Mouse (Mus musculus) embryonic fibroblast, embryonic 13.5 days (primary cell): Measurements from ENCODE around the gene Mars2. TPM values are rescaled to one million over a fixed set of nuclear protein-coding genes. Genes with fewer than 3 reads are reported as not detected.

Experiments
- H3K27ac ChIP-seq: 2 replicates; pipeline ENCODE4 v1.5.1; 2012; ENCODE audit warnings: low read length, control low read depth, inconsistent platforms; ENCODE audit not compliant: insufficient read depth
- H3K4me1 ChIP-seq: 2 replicates; pipeline ENCODE4 v1.6.1; 2011; ENCODE audit warnings: low read length; ENCODE audit not compliant: control insufficient read depth, insufficient read depth
- H3K4me3 ChIP-seq: 2 replicates; pipeline ENCODE4 v1.5.1; 2011; ENCODE audit warnings: mild to moderate bottlenecking, control low read depth, low read length; ENCODE audit not compliant: insufficient read depth
- CTCF ChIP-seq: IDR thresholded peaks from 2 replicates; pipeline ENCODE4 v1.5.1; 2011; ENCODE audit warnings: mild to moderate bottlenecking, control low read depth, low read length, moderate library complexity, borderline replicate concordance; ENCODE audit not compliant: insufficient read depth
- POLR2A ChIP-seq: IDR thresholded peaks from 2 replicates; pipeline ENCODE4 v1.6.1; 2011; ENCODE audit warnings: low read depth, mild to moderate bottlenecking, control low read depth, low read length, moderate library complexity
- polyA plus RNA-seq: library from polyadenylated mRNA; stranded (reverse); fragments of >200 nt; gene quantifications from 2 replicates; pipeline ENCODE4 v1.2.4, GENCODE M21; 2011; ENCODE audit warnings: low read depth; ENCODE audit not compliant: missing spikeins, insufficient read length

Gene Mars2
- polyA plus RNA-seq, 1 experiment: 3.4 TPM

DNA sequence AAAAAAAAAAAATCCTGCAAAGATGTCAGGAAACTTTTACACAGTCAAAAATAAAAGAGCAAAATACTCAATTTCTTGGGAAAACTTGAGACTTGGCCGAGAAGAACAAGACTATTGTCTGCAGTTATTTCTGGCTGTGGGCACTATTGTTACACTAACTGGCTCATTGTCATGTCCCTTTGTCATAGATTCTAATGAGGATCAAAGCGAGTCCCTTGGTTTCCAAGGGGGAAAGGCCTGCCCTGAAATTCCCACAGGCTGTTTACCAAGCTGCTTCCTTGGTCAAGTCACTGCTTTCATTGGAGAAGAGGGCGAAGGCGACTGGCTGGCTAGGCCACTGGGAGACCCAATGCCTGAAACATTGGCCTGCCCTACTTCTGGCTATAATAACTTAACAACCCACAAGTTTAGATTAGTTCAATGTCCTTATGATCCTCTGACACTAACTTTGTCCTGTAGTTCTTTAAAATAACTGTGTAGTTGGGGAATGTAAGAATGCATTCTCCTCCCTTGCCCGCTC lies 31.1 kb upstream of the Mars2 start:
- TF ChIP-seq CTCF (no peak), POLR2A (no peak)
- H3K4me1 ChIP-seq: peaks cover 6% of the 10 kb centered on the region; the same call in 1 of the 2 replicates
- H3K4me3 ChIP-seq: no peak overlapping the region
- H3K27ac ChIP-seq: no peak overlapping the region

DNA sequence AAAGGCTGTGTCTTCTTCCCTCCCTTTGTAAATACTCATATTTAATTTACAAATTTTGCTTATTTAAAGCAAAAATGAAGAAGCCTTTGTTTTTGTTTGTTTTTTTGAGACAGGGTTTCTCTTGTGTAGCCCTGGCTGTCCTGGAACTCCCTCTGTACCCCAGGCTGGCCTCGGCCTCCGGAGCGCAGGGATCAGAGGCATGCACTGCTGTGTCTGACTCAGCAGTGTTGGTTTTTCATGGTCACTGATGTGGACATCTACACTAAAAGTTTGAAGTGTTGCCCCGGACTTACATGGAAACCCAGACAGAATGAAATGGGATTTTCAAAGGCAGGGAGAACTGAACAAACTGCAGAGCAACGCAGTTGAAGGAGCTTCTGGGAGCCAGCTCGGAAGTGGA lies 29.4 kb upstream of the Mars2 start:
- Histone ChIP-seq H3K4me3 (no peak overlapping the region), H3K27ac (no peak overlapping the region), H3K4me1 (0 out of 2 replicates have a peak, but pooled peaks cover under 1% of the 10 kb centered on the region)
- TF ChIP-seq POLR2A (no peak), CTCF (no peak)

DNA sequence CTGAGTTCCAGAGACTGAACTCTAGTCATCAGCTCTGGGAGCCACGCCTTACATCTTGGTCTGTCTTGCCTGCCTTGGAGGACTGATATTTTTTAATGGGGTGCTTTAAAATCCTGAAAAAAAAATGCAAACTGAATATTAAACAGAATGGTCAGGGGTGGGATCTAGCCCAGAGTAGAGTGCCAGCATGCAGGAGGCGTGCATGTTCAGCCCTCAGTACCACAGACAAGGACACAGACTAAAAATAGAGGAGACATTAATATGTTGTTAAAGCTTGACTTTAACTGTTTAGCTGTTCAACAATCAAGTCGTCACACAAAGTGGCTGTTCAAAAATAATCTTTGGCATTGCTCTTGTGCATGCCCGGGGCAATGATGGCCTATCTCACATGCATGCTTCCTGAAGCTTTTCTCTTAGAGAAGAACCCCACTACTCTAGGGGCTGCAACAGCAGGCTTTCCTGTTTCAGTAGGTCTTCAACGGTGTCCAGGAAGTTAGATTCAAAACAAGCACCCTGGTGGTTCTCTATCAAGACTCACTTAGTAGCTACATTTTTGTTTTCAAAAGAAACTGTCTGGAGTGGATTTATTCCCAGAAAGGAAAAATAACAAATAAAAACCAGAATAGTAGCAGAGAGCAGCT lies 28.4 kb upstream of the Mars2 start:
- H3K4me1 ChIP-seq: no peaks in the 10 kb centered on the region
- no peak overlapping the region for H3K27ac ChIP-seq
- H3K4me3 ChIP-seq: no peak overlapping the region
- no peak for TF ChIP-seq POLR2A
- no peak for TF ChIP-seq CTCF

DNA sequence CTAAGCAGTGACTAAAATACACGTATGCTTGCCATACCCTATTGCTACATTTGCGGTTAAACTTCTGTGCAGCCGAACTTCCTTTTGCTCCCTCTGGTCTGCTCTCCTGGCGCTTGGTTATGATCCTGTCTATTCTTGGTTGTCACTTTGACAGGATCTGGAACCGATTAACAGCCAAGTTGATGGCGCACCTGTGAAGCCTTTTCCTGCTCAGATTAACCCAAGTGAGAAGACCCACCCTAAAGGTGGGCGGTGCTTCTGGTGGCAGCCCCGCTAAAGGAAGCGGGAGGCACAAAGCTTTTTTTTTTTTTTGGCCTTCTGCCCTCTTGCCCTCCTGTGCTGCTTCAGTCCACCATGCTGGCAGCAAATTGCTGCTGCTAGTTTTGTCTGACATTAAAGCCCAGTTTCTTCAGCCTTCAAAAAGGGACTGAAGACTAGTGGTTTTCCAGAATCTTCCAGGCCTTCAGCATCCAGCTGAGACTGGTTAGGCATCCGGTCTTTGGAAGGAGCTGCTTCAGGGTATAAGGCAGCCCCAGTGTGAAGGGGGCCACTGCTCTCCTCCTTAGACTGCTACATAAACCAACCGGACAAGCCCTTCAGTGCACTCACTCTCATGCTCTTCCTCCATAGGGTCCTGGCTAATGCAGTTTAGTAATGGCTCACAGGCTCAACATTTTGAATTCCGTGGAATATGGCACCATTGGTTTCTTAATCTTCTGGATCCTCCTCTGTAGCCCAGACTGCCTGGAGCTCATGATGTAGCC lies 26.6 kb upstream of the Mars2 start:
- H3K27ac ChIP-seq: no peak overlapping the region
- H3K4me3 ChIP-seq: no peak overlapping the region
- TF ChIP-seq CTCF (no peak), POLR2A (no peak)

DNA sequence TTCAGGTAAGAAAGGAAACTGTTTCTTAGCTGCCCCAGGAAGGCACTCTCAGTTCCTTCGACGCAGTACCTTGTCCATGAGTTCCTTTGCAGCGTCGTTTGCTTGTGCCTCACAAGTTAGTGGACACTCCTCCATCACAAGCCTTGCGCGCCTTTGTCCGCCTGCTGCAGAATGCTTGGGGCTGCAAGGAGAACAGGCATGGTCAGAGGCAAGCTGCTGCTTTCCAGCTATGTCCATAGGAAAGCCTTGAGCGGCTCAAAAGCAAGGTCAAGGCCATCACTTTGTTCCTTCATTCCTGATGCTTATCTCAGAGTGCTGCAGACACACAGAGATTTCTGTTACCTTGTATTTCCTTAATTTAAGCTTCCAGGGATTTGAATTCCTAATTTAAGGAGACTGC lies 25.9 kb upstream of the Mars2 start:
- H3K27ac ChIP-seq: no peak overlapping the region
- H3K4me1 ChIP-seq: no peaks in the 10 kb centered on the region; the same call in 1 of the 2 replicates
- TF ChIP-seq POLR2A (no peak), CTCF (no peak)
- H3K4me3 ChIP-seq: no peak overlapping the region

More for the DNA sequence above, 26.6 kb upstream of the Mars2 start:
- H3K4me1 ChIP-seq: no peaks in the 10 kb centered on the region; the same call in 1 of the 2 replicates

DNA sequence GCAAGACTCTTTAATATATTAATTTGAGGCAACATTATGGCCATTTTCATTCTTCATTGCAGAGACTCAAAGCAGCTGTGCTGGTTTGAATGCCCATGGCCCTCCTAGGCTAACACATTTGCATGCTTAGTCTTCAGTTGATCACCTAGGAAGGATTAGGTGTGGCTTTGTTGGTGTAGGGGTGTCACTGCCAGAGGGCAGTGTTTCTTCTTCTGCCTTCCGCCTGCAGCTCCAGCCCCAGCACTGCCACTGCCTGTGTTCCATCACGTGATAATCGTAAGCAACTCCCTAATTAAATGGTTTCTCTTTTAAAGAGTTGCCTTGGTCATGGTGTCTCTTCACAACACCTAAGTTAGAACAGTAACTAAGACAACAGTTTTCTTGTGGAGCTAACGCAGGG lies 24.2 kb upstream of the Mars2 start:
- H3K27ac ChIP-seq: no peak overlapping the region
- H3K4me1 ChIP-seq: no peaks in the 10 kb centered on the region; the same call in 1 of the 2 replicates
- TF ChIP-seq POLR2A: no peak
- no peak for TF ChIP-seq CTCF
- H3K4me3 ChIP-seq: no peak overlapping the region

DNA sequence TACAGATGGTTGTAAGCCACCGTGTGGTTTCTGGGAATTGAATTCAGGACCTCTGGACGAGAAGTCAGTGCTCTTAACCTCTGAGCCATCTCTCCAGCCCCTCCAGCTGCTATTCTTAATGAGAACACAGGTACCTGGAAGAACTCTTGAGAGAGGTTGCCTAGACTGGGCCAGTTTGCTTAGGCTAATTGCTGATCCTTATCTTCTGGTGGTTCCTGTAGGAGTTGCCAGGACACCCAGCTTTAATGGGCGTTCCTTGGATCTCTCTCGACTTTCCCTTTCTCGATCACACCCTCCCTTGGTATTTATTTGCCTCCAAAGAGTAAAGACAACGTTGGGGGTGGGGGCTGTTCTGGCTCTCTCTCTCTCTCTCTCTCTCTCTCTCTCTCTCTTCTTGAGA lies 23.5 kb upstream of the Mars2 start:
- no peak overlapping the region for H3K4me3 ChIP-seq
- no peak overlapping the region for H3K27ac ChIP-seq
- no peak for TF ChIP-seq CTCF
- no peak for TF ChIP-seq POLR2A
- no peaks in the 10 kb centered on the region; the same call in 1 of the 2 replicates for H3K4me1 ChIP-seq

DNA sequence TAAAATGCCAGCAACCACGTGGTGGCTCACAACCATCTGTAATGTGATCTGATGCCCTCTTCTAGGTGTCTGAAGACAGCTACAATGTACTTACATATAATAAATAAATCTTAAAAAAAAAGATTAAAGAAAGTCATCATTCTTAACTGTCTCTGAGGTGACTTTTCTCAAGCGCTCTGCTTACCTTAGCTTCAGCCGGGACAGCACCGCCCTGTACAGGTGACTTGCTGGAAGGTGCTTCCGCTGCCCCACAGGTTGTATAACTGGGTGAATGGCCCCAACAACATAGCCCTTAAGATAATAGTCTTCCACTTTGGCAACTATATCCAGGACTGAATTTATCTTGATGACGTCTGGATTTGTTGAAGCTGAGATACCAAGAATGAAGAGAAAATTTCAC lies 23.0 kb upstream of the Mars2 start:
- no peak overlapping the region for H3K27ac ChIP-seq
- no peak for TF ChIP-seq CTCF
- no peak for TF ChIP-seq POLR2A
- H3K4me1 ChIP-seq: no peaks in the 10 kb centered on the region; the same call in 1 of the 2 replicates
- H3K4me3 ChIP-seq: no peak overlapping the region

DNA sequence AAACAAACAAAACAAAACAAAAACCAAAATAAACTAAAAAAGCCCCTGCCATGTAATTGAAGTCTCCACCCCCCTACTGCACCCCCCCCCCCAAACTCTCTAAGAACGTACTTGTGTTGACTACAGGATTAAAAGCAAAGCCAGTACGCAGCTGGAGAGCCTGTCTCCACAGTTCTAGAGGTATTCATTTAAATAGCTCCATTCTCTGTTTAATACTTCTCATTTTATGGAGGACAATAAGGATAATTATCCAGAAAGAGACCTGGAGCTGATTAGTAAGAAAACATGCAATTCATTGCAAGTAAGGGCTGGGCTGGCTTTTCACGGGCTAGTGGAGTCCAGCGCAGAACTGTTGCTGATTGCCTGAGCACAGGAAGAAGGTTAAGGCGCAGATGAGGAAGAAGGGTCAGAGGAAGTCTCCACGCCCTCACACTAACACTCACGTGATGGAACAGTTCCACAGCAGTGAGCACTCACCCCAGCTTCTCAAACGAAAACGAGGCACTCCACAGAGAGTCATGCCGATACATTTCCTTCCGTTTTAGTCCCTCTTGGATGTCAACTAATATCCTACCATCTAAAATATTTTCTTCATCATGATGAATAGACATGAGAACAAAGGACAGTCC lies 21.7 kb upstream of the Mars2 start:
- no peak overlapping the region for H3K27ac ChIP-seq
- no peaks in the 10 kb centered on the region; the same call in 1 of the 2 replicates for H3K4me1 ChIP-seq
- TF ChIP-seq CTCF: no peak
- TF ChIP-seq POLR2A: no peak
- H3K4me3 ChIP-seq: no peak overlapping the region

DNA sequence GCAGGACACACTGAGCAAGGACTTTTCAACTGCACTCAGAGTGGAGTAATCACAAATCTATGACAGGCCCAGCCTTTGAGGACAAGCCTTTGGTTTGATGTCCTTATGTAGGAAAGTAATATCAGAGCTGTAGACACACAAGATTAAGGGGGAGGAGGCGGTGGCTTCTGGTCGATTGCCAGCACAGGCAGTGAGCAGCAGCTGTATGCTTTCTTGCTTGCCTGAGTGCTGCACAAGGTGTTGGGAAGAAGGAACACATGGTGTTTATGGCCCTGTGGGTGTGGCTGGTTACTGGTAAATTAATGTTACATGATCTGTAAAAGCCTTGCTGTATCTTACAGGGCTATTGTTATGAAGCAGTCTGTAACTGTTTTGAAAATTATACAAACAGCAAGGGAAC lies 19.8 kb upstream of the Mars2 start:
- H3K4me1 ChIP-seq: no peaks in the 10 kb centered on the region; the same call in 1 of the 2 replicates
- H3K27ac ChIP-seq: no peak overlapping the region
- no peak overlapping the region for H3K4me3 ChIP-seq
- TF ChIP-seq CTCF (no peak), POLR2A (no peak)
